Mouse (Mus musculus) intestine, embryonic 15.5 days (tissue): ENCODE measurements around the gene Rpl41. TPM values are rescaled to one million over a fixed set of nuclear protein-coding genes. Genes with fewer than 3 reads are reported as not detected.
"Not testable (repeated sequence)": the region's sequence is repeated elsewhere in the genome, so short reads cannot be mapped to it uniquely, and the experiment has no call there.

Experiments used
- ATAC-seq: fragments of 200-750 bp; cut with Nextera tagmentation; 2 replicates; pipeline ENCODE4 v1.8.0; 2017; ENCODE audit warnings: moderate TSS enrichment, moderate library complexity
- H3K27ac ChIP-seq: fragments of 300-500 bp; sonication (generic); 2 replicates; pipeline ENCODE4 v1.5.1; 2015; ENCODE audit warnings: mild to moderate bottlenecking, inconsistent platforms
- H3K27me3 ChIP-seq: fragments of 300-500 bp; sonication (generic); replicated peaks from 2 replicates; pipeline ENCODE4 v1.6.1; 2015; ENCODE audit warnings: inconsistent platforms
- H3K36me3 ChIP-seq: fragments of 300-500 bp; sonication (generic); 2 replicates; pipeline ENCODE4 v1.6.1; 2015; ENCODE audit warnings: inconsistent platforms
- H3K4me1 ChIP-seq: fragments of 300-500 bp; sonication (generic); replicated peaks from 2 replicates; pipeline ENCODE4 v1.6.1; 2015; ENCODE audit warnings: inconsistent platforms
- H3K4me2 ChIP-seq: fragments of 300-500 bp; sonication (generic); replicated peaks from 2 replicates; pipeline ENCODE4 v1.6.1; 2015; ENCODE audit warnings: mild to moderate bottlenecking, inconsistent platforms
- H3K4me3 ChIP-seq: fragments of 300-500 bp; sonication (generic); replicated peaks from 2 replicates; pipeline ENCODE4 v1.5.1; 2015; ENCODE audit warnings: inconsistent platforms
- H3K9ac ChIP-seq: fragments of 300-500 bp; sonication (generic); 2 replicates; pipeline ENCODE4 v1.6.1; 2015; ENCODE audit warnings: inconsistent platforms
- H3K9me3 ChIP-seq: fragments of 300-500 bp; sonication (generic); 2 replicates; pipeline ENCODE4 v1.6.1; 2016; ENCODE audit warnings: inconsistent platforms
- WGBS: fragments of 180-500 bp; shearing (Covaris S2); methylation state at CpG from one replicate; pipeline ENCODE4 v1.1.7; 2015; 5-methylcytosine and 5-hydroxymethylcytosine counted together
- polyA plus RNA-seq: library from polyadenylated mRNA; unstranded; fragments of >200 nt; fragmentation: Nextera tagmentation; extraction: Ambion mirVana; gene quantifications from 2 replicates; pipeline ENCODE4 v1.2.1, GENCODE M21; 2015

The Rpl41 gene
- polyA plus RNA-seq, 1 experiment from 2014 or later: 3,667 TPM

DNA sequence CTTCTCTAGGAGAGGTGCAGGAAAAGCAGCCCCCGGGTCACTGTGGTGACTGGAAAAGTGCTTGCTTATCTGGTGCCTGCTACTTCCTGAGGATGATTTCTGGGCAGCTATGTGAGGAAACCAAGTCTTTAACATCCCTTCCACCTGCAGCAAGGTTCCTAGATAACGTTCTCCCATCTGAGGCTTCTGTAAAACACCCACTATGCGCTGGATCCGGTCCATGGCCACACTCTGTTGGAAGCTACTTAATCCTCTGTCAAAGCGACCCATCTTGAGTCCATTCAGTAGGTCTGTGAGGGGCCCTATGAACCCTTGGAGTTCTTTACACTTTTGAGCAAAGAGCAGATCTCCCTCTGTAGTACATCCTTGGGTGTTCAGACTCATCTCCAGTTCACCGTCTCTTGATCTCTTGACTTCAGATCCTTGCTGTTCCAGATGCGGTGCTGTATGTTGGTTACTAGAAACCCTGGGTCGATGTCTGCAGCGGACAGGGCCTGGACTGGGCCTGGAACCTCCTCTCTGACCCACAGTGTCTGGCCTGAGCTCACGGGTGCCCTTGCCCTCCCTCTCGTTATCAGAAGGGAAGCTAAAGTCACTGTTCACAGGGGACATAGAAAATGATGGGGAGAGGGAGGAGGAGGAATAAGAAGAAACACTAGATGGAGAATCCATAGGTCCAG, 1.2 kb upstream of the Rpl41 start:
- not testable (repeated sequence) for H3K4me1 ChIP-seq, ATAC-seq
- WGBS: 89% methylated on average over 11 of the region's 11 CpGs

DNA sequence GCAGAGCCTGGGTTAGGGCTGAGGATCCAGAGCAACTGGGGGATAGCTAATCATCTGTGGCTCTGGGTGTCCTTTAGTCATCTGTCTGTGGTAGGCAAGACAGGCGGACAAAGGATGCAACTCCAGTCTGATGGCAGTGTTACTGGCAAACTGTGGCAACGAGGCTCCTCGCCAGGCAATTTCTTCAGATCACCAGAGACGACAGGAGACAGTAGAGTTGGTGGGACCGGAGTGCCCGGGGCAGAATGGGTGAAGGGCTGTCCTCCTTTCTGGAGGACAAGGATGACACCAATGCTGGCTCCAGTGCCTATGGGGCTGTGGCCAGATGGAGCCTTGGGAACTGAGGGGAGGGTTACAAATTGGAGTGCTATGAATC, 565 bp upstream of the Rpl41 start:
- not testable (repeated sequence) for H3K4me1 ChIP-seq, H3K9ac ChIP-seq, ATAC-seq, H3K36me3 ChIP-seq, H3K27me3 ChIP-seq, H3K27ac ChIP-seq, H3K9me3 ChIP-seq, H3K4me3 ChIP-seq
- H3K4me2 ChIP-seq: 0 out of 2 replicates have a peak overlapping the region, but pooled peaks have one; percentile 67
- WGBS: 62% methylated on average over 6 of the region's 6 CpGs

More for the DNA sequence above, 1.2 kb upstream of the Rpl41 start:
- not testable (repeated sequence) for H3K4me2 ChIP-seq, H3K36me3 ChIP-seq, H3K27me3 ChIP-seq, H3K4me3 ChIP-seq, H3K27ac ChIP-seq, H3K9me3 ChIP-seq, H3K9ac ChIP-seq

DNA sequence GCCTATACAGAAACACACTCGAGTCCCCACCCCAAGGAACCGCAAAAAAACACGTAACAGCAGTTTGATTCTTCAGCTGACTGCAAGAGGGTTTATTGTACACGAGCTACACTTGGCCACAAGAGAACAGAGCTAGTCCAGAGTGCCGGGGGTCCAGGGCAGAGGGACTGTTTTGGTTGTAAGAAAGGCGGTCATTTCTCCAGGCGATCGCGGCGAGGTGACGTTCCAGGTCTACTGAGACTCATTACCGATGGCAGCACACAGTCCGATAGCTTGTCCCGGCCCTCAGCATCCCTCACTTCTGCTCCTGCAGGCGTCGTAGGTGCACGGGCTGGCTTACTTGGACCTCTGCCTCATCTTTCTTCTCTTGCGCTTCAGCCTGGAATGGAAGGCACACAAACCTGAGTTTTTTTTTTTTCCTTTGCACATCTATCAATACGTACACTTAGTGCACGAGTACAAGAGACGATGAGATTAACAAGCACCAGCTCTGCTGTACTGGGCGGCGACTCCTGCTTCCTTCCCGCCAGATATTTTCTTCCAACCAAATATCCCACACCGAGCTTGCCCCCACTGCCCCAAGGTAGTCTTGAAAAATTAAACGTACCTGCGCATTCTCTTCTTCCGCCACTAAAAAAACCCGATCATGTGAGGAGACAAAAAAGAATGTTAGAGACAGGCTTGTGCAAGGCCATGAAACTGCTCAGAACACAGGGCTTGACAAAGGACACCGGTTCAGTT, 884 bp downstream of the Rpl41 start:
- 3% methylated on average over 30 of the region's 30 CpGs for WGBS
- H3K4me2 ChIP-seq: peak overlapping the region; percentile 67

DNA sequence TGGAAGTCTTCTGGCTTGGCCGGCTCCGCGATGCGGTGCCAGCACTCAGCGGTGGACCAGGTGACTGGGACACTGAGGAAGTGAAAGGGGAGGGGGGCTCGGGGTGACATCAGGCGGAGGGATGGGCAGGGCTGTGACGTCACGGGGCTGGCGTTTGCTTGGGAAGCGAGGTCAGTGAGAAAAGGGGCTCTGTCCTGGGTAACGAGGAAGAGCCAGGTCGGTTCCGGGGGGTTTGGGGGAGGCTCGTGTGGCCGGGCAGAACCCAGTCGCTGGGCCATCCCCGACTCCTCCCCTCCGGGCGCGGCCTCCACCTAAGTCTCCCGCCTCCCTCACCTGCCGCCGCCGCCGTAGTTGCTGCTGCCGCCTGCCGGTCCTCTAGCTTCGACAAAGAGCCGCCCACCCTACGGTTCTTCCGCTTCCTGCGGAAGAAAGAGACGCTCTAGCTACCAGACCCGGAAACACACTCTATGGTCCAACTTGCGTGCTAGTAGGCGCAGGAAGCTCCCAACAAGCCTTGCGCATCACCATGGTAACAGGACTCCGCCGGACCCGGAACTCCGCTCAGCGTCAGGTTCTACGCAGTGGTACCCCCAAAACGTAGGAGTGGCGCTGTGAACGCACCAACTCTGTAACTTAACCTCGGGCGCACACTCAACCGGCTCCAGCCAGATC, 1.6 kb downstream of the Rpl41 start, which contains the start of gene Zc3h10:
Gene Zc3h10 (minus strand): TSS at position 414 of the 672 bp plus-strand sequence.
- under 1% methylated on average over 50 of the region's 50 CpGs for WGBS
- H3K27ac ChIP-seq: peak within 1 kb of the TSS; percentile 95
- peak within 1 kb of the TSS; percentile 76 for H3K9ac ChIP-seq
- H3K9me3 ChIP-seq: no peaks in the 10 kb centered on the region
- H3K36me3 ChIP-seq: peaks cover 23% of the 10 kb centered on the region
- H3K4me3 ChIP-seq: peak within 1 kb of the TSS; percentile 74
- no peaks in the 10 kb centered on the region for H3K27me3 ChIP-seq
- H3K4me1 ChIP-seq: peaks cover 9% of the 10 kb centered on the region
- H3K4me2 ChIP-seq: peak within 1 kb of the TSS; percentile 67
- peak; percentile 89 for ATAC-seq

More for the DNA sequence above, 884 bp downstream of the Rpl41 start:
- H3K27me3 ChIP-seq, H3K9me3 ChIP-seq, H3K4me1 ChIP-seq, ATAC-seq: not testable (repeated sequence)
- Histone ChIP-seq H3K9ac (peak overlapping the region; percentile 76), H3K4me3 (peak overlapping the region; percentile 74), H3K36me3 (peaks cover 20% of the 10 kb centered on the region), H3K27ac (peak overlapping the region; percentile 95)

DNA sequence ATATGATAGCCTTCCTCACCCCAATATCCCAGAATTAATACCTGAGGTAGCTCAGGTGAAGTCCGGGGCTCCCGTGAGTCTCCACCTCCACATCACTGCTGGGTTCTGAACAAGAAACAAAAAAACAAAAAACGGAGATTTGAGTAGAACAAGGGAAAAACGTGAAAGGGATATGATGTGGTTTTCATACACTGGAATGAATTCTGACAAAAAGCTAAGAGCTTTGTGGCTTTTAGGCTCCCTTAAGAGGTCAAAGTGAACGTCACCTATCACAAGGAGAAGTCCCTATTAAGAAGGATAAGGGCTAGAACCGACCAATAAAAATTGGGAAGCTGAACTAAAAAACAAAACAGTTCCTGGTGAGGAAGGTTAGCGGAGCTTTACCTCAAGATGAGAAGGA, 2.3 kb downstream of the Rpl41 start:
- Histone ChIP-seq H3K4me1 (peaks cover 9% of the 10 kb centered on the region), H3K27me3 (no peaks in the 10 kb centered on the region), H3K36me3 (peaks cover 23% of the 10 kb centered on the region), H3K4me2 (peak overlapping the region; percentile 67), H3K27ac (peak overlapping the region; percentile 95), H3K9me3 (no peaks in the 10 kb centered on the region), H3K9ac (peak overlapping the region; percentile 75), H3K4me3 (peak overlapping the region; percentile 74)
- 14% methylated on average over 7 of the region's 7 CpGs for WGBS
- no peak for ATAC-seq

DNA sequence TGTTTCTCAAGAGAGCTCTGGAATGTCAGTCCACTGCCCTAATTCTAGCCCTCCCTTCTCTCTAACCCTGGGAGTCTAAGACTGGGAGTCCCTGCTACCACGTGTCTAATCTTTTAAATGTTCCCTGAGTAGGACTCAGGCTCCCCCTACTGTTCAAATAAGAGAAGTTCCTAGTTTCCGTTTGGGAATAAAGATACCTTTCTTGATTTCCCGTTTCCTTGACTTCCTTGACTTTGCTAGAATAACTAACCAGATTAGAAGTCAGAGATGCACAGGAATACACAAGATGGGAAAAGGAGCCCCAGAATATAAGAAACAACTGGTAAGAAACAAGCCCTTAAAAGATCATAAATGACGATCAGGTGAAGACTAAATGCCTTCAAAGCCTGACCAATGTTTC, 2.7 kb downstream of the Rpl41 start:
- 7% methylated on average over 4 of the region's 4 CpGs for WGBS
- Histone ChIP-seq H3K9ac (peak overlapping the region; percentile 75), H3K9me3 (no peaks in the 10 kb centered on the region), H3K4me3 (peak overlapping the region; percentile 74), H3K4me1 (peaks cover 9% of the 10 kb centered on the region), H3K36me3 (peaks cover 23% of the 10 kb centered on the region), H3K27me3 (no peaks in the 10 kb centered on the region), H3K27ac (peak overlapping the region; percentile 95), H3K4me2 (peak overlapping the region; percentile 67)
- no peak for ATAC-seq

DNA sequence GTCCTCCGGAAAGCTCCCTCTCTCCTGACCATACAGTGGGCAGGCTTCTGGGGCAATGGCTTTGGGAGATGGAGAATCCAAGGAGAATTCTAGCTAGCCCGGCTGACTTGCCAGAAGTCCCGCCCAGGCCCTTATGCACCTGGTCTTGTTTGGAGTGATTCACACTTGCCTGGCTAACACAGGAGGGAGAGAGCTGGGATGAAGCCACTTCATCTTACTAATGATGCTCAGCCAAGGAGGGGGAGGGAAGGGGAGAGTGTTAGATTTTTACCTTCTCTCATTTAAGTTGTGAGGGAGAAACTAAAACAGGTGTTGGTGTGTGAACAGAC, 3.6 kb downstream of the Rpl41 start:
- Histone ChIP-seq H3K4me1 (peaks cover 9% of the 10 kb centered on the region), H3K4me3 (no peak overlapping the region), H3K9ac (no peak overlapping the region), H3K4me2 (no peak overlapping the region), H3K9me3 (no peaks in the 10 kb centered on the region), H3K36me3 (peaks cover 23% of the 10 kb centered on the region), H3K27ac (no peak overlapping the region), H3K27me3 (no peaks in the 10 kb centered on the region)
- no peak for ATAC-seq
- WGBS: 90% methylated on average over 3 of the region's 3 CpGs

DNA sequence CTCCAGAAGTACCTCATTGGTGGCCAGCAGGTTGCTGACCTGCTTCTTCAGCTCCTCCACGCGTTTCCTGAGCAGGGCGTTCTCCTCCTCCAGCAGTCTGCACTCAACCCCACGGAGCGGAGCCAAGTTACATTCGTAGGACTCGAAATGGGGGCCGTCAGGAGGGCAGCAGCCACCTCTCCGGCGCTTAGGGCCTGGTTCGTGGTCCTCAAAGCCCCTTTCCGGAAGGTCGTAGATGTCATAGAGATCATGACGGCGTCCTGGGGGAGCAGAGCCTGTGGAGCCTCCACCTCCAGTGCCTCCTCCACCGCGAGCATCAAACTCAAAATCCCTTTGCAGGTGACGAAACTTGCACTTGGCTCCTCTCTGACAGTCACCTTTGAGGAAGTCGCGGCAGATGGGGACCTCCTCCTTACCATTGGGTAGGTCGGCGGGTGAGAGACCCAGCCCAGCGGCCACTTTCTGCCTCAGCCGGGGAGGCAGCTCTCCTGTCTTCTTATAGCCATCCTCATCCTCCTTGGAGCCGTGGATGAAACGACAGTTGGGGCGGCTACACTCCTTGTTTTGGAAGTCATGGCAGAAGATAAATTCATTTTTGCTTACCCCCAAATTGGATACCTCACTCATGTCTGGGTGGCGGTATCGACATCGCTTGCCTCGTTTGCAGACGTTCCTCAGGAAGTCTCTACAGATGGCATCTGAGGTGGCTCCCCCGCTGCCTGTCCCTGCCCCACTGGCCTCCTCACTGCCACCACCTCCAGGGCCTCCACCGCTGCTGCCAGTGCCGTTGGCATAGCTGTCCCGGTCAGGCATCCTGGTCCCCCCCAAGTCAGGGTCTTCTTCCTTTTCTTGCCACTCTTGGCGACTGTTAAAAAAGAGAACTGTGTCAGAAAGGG, 4.2 kb downstream of the Rpl41 start:
- Histone ChIP-seq H3K4me1 (peaks cover 9% of the 10 kb centered on the region), H3K36me3 (peaks cover 23% of the 10 kb centered on the region), H3K9ac (no peak overlapping the region), H3K27ac (no peak overlapping the region), H3K4me2 (no peak overlapping the region), H3K4me3 (no peak overlapping the region), H3K9me3 (no peaks in the 10 kb centered on the region), H3K27me3 (no peaks in the 10 kb centered on the region)
- no peak for ATAC-seq
- WGBS: 94% methylated on average over 37 of the region's 37 CpGs

DNA sequence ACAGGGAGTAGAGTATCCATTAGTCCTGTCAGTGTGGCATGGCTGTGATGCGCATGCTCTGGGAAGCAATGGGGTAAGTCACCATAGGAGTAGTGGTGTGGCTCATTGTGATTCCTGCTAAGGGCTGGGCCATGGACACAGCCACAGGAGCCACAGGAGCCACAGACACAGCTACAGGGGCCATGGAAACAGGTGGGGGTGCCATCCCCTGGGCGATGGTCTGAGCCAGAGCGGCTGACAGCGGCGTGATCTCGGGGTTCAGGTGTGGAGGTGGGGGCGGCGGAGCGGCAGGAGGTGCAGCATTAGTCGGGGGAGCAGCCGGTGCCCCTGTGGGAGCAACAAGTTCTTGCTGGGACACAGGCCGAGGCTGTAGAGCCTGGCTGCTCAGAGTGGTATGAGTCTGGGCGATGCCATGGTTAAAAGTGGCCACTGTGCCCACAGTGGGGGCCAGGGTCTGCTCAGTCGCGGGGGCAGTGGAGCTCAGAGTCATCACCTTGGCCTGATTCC, 4.9 kb downstream of the Rpl41 start:
- ATAC-seq: no peak
- no peak overlapping the region for H3K4me2 ChIP-seq
- H3K36me3 ChIP-seq: peaks cover 23% of the 10 kb centered on the region
- H3K27ac ChIP-seq: no peak overlapping the region
- 95% methylated on average over 15 of the region's 15 CpGs for WGBS
- H3K9me3 ChIP-seq: no peaks in the 10 kb centered on the region
- H3K27me3 ChIP-seq: no peaks in the 10 kb centered on the region
- no peak overlapping the region for H3K4me3 ChIP-seq
- no peak overlapping the region for H3K9ac ChIP-seq
- H3K4me1 ChIP-seq: peaks cover 9% of the 10 kb centered on the region

DNA sequence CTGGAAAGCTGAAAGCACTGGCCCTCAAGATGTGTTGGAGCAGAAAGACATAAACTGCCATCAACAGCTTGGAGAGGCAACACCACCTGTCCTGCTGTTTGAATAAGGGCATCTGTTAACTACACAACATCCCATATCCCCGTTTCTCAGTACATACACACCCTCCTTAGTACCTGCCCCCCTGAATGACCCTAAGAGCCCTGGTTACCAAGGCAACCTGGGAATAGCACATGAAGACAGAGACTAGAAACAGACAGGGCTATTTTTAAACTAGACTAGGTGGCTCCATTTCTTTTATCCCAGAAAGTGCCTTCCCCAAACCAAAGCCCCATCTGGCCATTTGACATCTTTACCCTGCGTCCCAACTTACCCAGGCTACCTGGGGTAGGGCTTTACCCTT, 6.0 kb downstream of the Rpl41 start:
- 49% methylated on average over 2 of the region's 2 CpGs for WGBS
- no peak overlapping the region for H3K4me3 ChIP-seq
- ATAC-seq: no peak
- H3K27ac ChIP-seq: no peak overlapping the region
- peaks cover 23% of the 10 kb centered on the region for H3K36me3 ChIP-seq
- H3K9ac ChIP-seq: 0 out of 2 replicates have a peak overlapping the region, but pooled peaks have one; percentile 17
- H3K9me3 ChIP-seq: no peaks in the 10 kb centered on the region
- no peaks in the 10 kb centered on the region for H3K27me3 ChIP-seq
- H3K4me2 ChIP-seq: no peak overlapping the region
- peaks cover 9% of the 10 kb centered on the region for H3K4me1 ChIP-seq

DNA sequence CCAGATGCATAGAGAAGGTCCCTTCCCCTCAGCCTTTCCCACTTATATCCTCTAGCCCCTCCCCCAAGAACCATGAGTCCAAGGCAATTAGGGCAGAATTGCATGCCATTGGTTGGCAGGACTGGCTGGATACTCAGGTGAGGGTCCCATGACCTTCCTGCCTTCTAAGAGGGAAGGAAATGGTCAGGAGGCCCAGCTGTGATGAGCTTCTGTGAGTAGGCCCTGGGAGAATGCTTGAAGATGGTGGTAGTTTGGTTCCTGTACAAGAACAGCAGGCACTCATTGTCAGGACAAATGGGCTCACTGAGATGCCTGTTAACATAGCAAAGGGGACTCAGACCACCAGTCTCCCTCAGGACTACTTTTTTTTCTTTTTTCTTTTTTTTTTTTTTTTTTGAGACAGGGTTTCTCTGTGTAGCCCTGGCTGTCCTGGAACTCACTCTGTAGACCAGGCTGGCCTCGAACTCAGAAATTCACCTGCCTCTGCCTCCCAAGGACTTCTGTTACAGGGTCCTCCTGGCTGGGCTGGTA, 10.7 kb downstream of the Rpl41 start:
- H3K4me3 ChIP-seq: no peak overlapping the region
- no peak overlapping the region for H3K4me2 ChIP-seq
- no peak overlapping the region for H3K27ac ChIP-seq
- WGBS: 91% methylated on average over 1 of the region's 1 CpGs
- no peaks in the 10 kb centered on the region for H3K27me3 ChIP-seq
- no peaks in the 10 kb centered on the region for H3K4me1 ChIP-seq
- no peaks in the 10 kb centered on the region for H3K9me3 ChIP-seq
- H3K36me3 ChIP-seq: 0 out of 2 replicates have a peak, but pooled peaks cover 4% of the 10 kb centered on the region
- ATAC-seq: no peak
- H3K9ac ChIP-seq: no peak overlapping the region
